Mouse (Mus musculus): ENCODE measurements around the gene Clmn. TPM values are rescaled to one million over a fixed set of nuclear protein-coding genes. Genes with fewer than 3 reads are reported as not detected.

Gene Clmn
- polyA plus RNA-seq, 1 experiment from 2014 or later = 4.5 TPM

DNA sequence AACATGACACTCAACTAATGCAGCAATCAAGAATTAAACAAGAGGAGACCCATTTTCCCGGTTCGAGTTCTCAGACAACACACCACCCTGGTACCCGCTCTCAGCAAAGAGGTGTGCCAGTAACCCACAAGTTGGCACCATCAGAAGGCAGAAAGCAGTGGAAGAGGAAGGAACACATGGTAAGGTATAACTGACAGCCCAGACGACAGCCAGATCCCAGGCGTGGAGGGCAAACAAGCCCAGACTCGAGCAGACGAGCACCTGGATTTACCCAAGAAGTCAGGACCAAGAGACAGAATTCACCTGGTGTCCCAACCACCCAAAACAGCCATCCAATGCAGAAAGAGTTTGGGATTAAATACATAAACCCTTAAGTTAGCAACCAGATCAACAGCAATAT is 11.5 kb downstream of the Clmn start:
- Histone ChIP-seq H3K4me1 (peaks cover 9% of the 10 kb centered on the region), H3K27me3 (replicated peaks) (no peaks in the 10 kb centered on the region), H3K27ac (no peak overlapping the region), H3K9ac (no peak overlapping the region), H3K9me3 (no peaks in the 10 kb centered on the region), H3K36me3 (no peaks in the 10 kb centered on the region), H3K4me2 (no peak overlapping the region), H3K4me3 (replicated peaks) (no peak overlapping the region)
- 71% methylated on average over 7 of the region's 7 CpGs for WGBS
- no peak for ATAC-seq (ENCODE audit: insufficient read depth, low FRiP score, low read depth)

GRCm38 (mm10) chr12:104851711-104852508 is 13.0 kb downstream of the Clmn start:
- H3K9ac ChIP-seq = no peak overlapping the region

DNA sequence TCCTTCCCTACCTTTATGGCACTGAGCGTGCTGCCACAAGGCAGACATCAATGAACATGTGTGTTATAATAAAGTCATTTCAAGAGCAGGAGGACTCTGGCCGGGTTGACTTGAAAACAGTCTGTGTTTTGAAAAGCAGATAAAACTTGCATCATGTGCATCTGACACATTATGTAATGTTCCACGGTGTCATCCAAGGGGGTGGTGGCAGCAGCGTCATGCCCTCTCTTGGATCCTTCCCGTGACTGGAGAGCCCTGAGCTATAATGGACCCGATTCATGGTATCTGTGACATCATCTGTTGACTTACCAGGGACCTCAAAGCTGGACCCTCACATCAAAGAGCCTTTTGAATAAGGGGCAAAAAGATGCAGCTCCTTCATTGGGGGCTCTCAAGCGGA is 14.8 kb downstream of the Clmn start:
- ATAC-seq (ENCODE audit: insufficient read depth, low FRiP score, low read depth) = no peak
- Histone ChIP-seq H3K36me3 (no peaks in the 10 kb centered on the region), H3K27ac (no peak overlapping the region), H3K4me3 (replicated peaks) (no peak overlapping the region), H3K9ac (no peak overlapping the region), H3K4me1 (peaks cover 20% of the 10 kb centered on the region), H3K27me3 (replicated peaks) (no peaks in the 10 kb centered on the region), H3K9me3 (no peaks in the 10 kb centered on the region), H3K4me2 (no peak overlapping the region)
- 88% methylated on average over 7 of the region's 7 CpGs for WGBS

More at GRCm38 (mm10) chr12:104851711-104852508, 13.0 kb downstream of the Clmn start:
- Histone ChIP-seq H3K4me1 (peaks cover 9% of the 10 kb centered on the region), H3K9me3 (no peaks in the 10 kb centered on the region), H3K27ac (0 out of 2 replicates have a peak overlapping the region, but pooled peaks have one; percentile 28), H3K4me3 (replicated peaks) (0 out of 2 replicates have a peak overlapping the region, but pooled peaks have one; percentile 7), H3K27me3 (replicated peaks) (no peaks in the 10 kb centered on the region), H3K36me3 (no peaks in the 10 kb centered on the region), H3K4me2 (peak overlapping the region; percentile 43)
- peak; percentile 85 for ATAC-seq (ENCODE audit: insufficient read depth, low FRiP score, low read depth)
- WGBS = 18% methylated on average over 16 of the region's 16 CpGs

DNA sequence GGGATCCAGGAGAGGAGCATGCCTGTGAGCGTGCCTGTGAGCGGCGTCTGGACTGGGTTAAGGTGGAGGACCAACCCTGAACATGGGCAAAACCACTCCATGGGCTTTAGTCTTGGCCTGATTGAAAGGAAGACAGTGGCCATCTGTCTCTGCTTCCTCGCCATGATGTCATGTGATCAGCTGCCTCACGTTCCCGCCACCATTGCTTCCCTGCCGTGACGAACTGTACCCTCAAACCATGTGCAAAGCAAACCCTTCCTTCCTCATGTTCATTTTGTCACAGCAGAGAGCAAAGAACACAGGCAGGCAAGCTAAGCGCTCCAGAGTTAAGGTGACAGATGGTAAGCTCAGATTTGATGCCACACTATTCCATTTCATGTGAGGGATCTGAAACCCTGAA is 16.2 kb downstream of the Clmn start:
- Histone ChIP-seq H3K9ac (no peak overlapping the region), H3K36me3 (no peaks in the 10 kb centered on the region), H3K4me3 (replicated peaks) (no peak overlapping the region), H3K27ac (no peak overlapping the region), H3K9me3 (no peaks in the 10 kb centered on the region), H3K27me3 (replicated peaks) (no peaks in the 10 kb centered on the region), H3K4me2 (no peak overlapping the region), H3K4me1 (peaks cover 24% of the 10 kb centered on the region)
- whole genome bisulfite sequencing = 90% methylated on average over 9 of the region's 9 CpGs
- no peak for ATAC-seq (ENCODE audit: insufficient read depth, low FRiP score, low read depth)

DNA sequence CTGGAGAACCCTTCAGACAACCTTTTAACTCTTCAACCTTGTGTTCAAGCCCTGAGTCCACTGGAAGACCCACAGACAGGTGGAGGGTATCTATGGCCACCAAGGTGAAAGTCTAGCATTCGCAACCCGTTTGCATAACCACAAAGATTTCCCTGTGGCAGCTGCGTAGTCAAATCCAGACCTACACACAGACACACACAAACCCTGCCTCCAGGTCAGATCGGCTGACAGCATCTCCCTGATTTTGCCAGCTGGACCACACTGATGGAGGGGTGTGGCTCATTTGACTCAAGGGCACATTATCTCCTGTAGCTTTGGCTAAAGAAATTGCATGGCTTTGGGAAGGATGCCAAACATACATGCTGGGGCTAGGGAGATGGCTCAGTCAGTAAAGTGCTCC is 17.6 kb downstream of the Clmn start:
- H3K4me3 ChIP-seq (replicated peaks) = no peak overlapping the region
- no peaks in the 10 kb centered on the region for H3K36me3 ChIP-seq
- H3K9ac ChIP-seq = no peak overlapping the region
- no peak for ATAC-seq (ENCODE audit: insufficient read depth, low FRiP score, low read depth)
- H3K4me2 ChIP-seq = no peak overlapping the region
- no peak overlapping the region for H3K27ac ChIP-seq
- 84% methylated on average over 4 of the region's 4 CpGs for WGBS
- H3K9me3 ChIP-seq = no peaks in the 10 kb centered on the region
- H3K4me1 ChIP-seq = peaks cover 23% of the 10 kb centered on the region
- no peaks in the 10 kb centered on the region for H3K27me3 ChIP-seq (replicated peaks)

- Histone ChIP-seq H3K9me3 (no peaks in the 10 kb centered on the region), H3K4me2 (peak overlapping the region; percentile 48), H3K27me3 (replicated peaks) (no peaks in the 10 kb centered on the region), H3K4me1 (peaks cover 18% of the 10 kb centered on the region), H3K4me3 (replicated peaks) (peak overlapping the region; percentile 29), H3K9ac (no peak overlapping the region), H3K36me3 (no peaks in the 10 kb centered on the region), H3K27ac (peak overlapping the region; percentile 46; the same call in 1 of the 2 replicates)
- WGBS = 4% methylated on average over 11 of the region's 11 CpGs
- peak; percentile 81 for ATAC-seq (ENCODE audit: insufficient read depth, low FRiP score, low read depth)
These were observed 19.2 kb downstream of the Clmn start for GRCm38 (mm10) chr12:104845707-104846106.

GRCm38 (mm10) chr12:104844989-104845388 is 19.9 kb downstream of the Clmn start:
- H3K4me1 ChIP-seq = peaks cover 18% of the 10 kb centered on the region
- H3K9ac ChIP-seq = no peak overlapping the region
- H3K4me2 ChIP-seq = peak overlapping the region; percentile 48; the same call in 1 of the 2 replicates
- H3K4me3 ChIP-seq (replicated peaks) = no peak overlapping the region
- no peaks in the 10 kb centered on the region for H3K9me3 ChIP-seq
- H3K36me3 ChIP-seq = no peaks in the 10 kb centered on the region
- H3K27ac ChIP-seq = peak overlapping the region; percentile 46
- H3K27me3 ChIP-seq (replicated peaks) = no peaks in the 10 kb centered on the region
- ATAC-seq (ENCODE audit: insufficient read depth, low FRiP score, low read depth) = no peak; the same call in 1 of the 2 replicates
- 59% methylated on average over 4 of the region's 4 CpGs for WGBS

- WGBS = 69% methylated on average over 4 of the region's 4 CpGs
- ATAC-seq (ENCODE audit: insufficient read depth, low FRiP score, low read depth) = no peak
- peak overlapping the region; percentile 46; the same call in 1 of the 2 replicates for H3K27ac ChIP-seq
- no peak overlapping the region for H3K4me3 ChIP-seq (replicated peaks)
- H3K4me1 ChIP-seq = peaks cover 18% of the 10 kb centered on the region
- H3K36me3 ChIP-seq = no peaks in the 10 kb centered on the region
- no peaks in the 10 kb centered on the region for H3K9me3 ChIP-seq
- no peak overlapping the region for H3K9ac ChIP-seq
- no peaks in the 10 kb centered on the region for H3K27me3 ChIP-seq (replicated peaks)
- no peak overlapping the region for H3K4me2 ChIP-seq
These were observed 20.6 kb downstream of the Clmn start for GRCm38 (mm10) chr12:104844279-104844678.

DNA sequence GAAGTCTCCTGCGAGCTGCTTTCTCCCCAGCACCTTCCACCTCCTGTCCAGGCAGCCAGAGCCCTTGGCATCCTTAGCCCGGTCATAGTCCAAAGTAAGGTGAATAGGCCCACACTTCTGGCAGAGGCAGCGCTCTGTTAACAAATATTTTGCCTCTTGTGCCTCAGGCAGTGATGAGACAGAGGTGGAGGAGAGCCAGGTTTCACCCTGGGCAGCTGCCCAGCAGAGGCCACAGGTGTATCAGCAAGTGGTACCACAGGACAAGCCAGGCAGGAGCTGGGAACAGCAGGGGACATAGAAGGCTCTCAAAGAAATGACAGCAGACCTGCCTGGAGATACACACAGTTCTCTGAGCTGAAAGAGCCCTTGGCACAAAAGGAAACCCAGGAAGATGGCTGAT is 23.6 kb downstream of the Clmn start:
- no peak overlapping the region for H3K4me3 ChIP-seq (replicated peaks)

DNA sequence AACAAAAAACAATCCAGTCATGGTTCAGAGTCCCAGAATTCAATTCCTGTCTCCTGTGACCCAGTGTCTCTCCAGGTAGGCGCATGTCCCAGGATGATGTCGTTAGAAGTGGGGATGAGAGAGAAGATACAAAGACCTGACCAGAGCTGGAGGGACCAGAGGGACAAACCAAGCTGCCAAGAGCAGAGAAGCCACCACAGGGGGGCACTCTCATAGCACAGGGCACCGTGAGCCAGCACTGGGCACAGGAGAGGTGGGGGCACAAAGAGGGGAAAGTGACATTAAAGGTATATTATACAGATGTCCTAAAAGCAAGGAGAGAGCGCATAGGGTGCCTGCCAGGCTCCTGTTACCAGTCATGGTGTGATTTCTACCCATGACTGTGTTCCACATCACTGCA is 25.9 kb downstream of the Clmn start:
- Histone ChIP-seq H3K9ac (no peak overlapping the region), H3K4me1 (0 out of 2 replicates have a peak, but pooled peaks cover 7% of the 10 kb centered on the region), H3K27ac (no peak overlapping the region), H3K4me3 (replicated peaks) (no peak overlapping the region), H3K27me3 (replicated peaks) (no peaks in the 10 kb centered on the region), H3K36me3 (no peaks in the 10 kb centered on the region), H3K9me3 (no peaks in the 10 kb centered on the region), H3K4me2 (no peak overlapping the region)
- 63% methylated on average over 4 of the region's 4 CpGs for WGBS
- ATAC-seq (ENCODE audit: insufficient read depth, low FRiP score, low read depth) = no peak

More for the DNA sequence above, 23.6 kb downstream of the Clmn start:
- Histone ChIP-seq H3K4me1 (peaks cover 18% of the 10 kb centered on the region), H3K27me3 (replicated peaks) (no peaks in the 10 kb centered on the region), H3K36me3 (no peaks in the 10 kb centered on the region), H3K4me2 (no peak overlapping the region), H3K9ac (no peak overlapping the region), H3K9me3 (no peaks in the 10 kb centered on the region), H3K27ac (no peak overlapping the region)
- no peak for ATAC-seq (ENCODE audit: insufficient read depth, low FRiP score, low read depth)
- WGBS = 77% methylated on average over 3 of the region's 3 CpGs

- H3K36me3 ChIP-seq = no peaks in the 10 kb centered on the region
- H3K27me3 ChIP-seq (replicated peaks) = no peaks in the 10 kb centered on the region
- no peaks in the 10 kb centered on the region for H3K9me3 ChIP-seq
- H3K4me3 ChIP-seq (replicated peaks) = no peak overlapping the region
- H3K27ac ChIP-seq = no peak overlapping the region
- H3K4me1 ChIP-seq = 0 out of 2 replicates have a peak, but pooled peaks cover 7% of the 10 kb centered on the region
- H3K4me2 ChIP-seq = no peak overlapping the region
- ATAC-seq (ENCODE audit: insufficient read depth, low FRiP score, low read depth) = no peak
- H3K9ac ChIP-seq = no peak overlapping the region
These were observed 26.4 kb downstream of the Clmn start for GRCm38 (mm10) chr12:104838462-104838861.

- no peak overlapping the region for H3K27ac ChIP-seq
- no peaks in the 10 kb centered on the region for H3K27me3 ChIP-seq (replicated peaks)
- WGBS = 65% methylated on average over 13 of the region's 13 CpGs
- ATAC-seq (ENCODE audit: insufficient read depth, low FRiP score, low read depth) = no peak
- no peak overlapping the region for H3K4me2 ChIP-seq
- H3K9me3 ChIP-seq = no peaks in the 10 kb centered on the region
- H3K9ac ChIP-seq = no peak overlapping the region
- H3K36me3 ChIP-seq = no peaks in the 10 kb centered on the region
- no peak overlapping the region for H3K4me3 ChIP-seq (replicated peaks)
- 0 out of 2 replicates have a peak, but pooled peaks cover 7% of the 10 kb centered on the region for H3K4me1 ChIP-seq
These were observed 26.9 kb downstream of the Clmn start for GRCm38 (mm10) chr12:104837957-104838401.

All from stomach, embryonic 15.5 days (tissue).